Mouse (Mus musculus) forebrain, embryonic 12.5 days (tissue): Measurements from ENCODE around the gene Tssc4. TPM values are rescaled to one million over a fixed set of nuclear protein-coding genes. Genes with fewer than 3 reads are reported as not detected.

Source experiments
- ATAC-seq: fragments of 200-750 bp; cut with Nextera tagmentation; 2 replicates; pipeline ENCODE4 v1.8.0; 2017; ENCODE audit warnings: moderate TSS enrichment; ENCODE audit not compliant: low FRiP score
- H3K27ac ChIP-seq: fragments of 300-500 bp; sonication (generic); 2 replicates; pipeline ENCODE4 v1.5.1; 2016; ENCODE audit warnings: mild to moderate bottlenecking
- H3K27me3 ChIP-seq: fragments of 300-500 bp; sonication (generic); 2 replicates; pipeline ENCODE4 v1.6.1; 2016; ENCODE audit warnings: mild to moderate bottlenecking
- H3K36me3 ChIP-seq: fragments of 300-500 bp; sonication (generic); replicated peaks from 2 replicates; pipeline ENCODE4 v1.6.1; 2016; ENCODE audit warnings: mild to moderate bottlenecking
- H3K4me1 ChIP-seq: fragments of 300-500 bp; sonication (generic); 2 replicates; pipeline ENCODE4 v1.6.1; 2016
- H3K4me2 ChIP-seq: fragments of 300-500 bp; sonication (generic); 2 replicates; pipeline ENCODE4 v1.6.1; 2016; ENCODE audit warnings: mild to moderate bottlenecking, moderate library complexity
- H3K4me3 ChIP-seq: fragments of 300-500 bp; sonication (generic); replicated peaks from 2 replicates; pipeline ENCODE4 v1.5.1; 2016; ENCODE audit warnings: mild to moderate bottlenecking
- H3K9ac ChIP-seq: fragments of 300-500 bp; sonication (generic); 2 replicates; pipeline ENCODE4 v1.6.1; 2016; ENCODE audit warnings: mild to moderate bottlenecking
- H3K9me3 ChIP-seq: fragments of 300-500 bp; sonication (generic); 2 replicates; pipeline ENCODE4 v1.6.1; 2016
- WGBS: fragments of 180-500 bp; shearing (Covaris S2); methylation state at CpG from one replicate; pipeline ENCODE4 v1.1.7; 2016; 5-methylcytosine and 5-hydroxymethylcytosine counted together
- polyA plus RNA-seq: library from polyadenylated mRNA; unstranded; fragments of >200 nt; fragmentation: Nextera tagmentation; extraction: Ambion mirVana; gene quantifications from 2 replicates; pipeline ENCODE4 v1.2.1, GENCODE M21; 2016

Tssc4 gene
- polyA plus RNA-seq, 1 experiment from 2014 or later, result 108 TPM

DNA sequence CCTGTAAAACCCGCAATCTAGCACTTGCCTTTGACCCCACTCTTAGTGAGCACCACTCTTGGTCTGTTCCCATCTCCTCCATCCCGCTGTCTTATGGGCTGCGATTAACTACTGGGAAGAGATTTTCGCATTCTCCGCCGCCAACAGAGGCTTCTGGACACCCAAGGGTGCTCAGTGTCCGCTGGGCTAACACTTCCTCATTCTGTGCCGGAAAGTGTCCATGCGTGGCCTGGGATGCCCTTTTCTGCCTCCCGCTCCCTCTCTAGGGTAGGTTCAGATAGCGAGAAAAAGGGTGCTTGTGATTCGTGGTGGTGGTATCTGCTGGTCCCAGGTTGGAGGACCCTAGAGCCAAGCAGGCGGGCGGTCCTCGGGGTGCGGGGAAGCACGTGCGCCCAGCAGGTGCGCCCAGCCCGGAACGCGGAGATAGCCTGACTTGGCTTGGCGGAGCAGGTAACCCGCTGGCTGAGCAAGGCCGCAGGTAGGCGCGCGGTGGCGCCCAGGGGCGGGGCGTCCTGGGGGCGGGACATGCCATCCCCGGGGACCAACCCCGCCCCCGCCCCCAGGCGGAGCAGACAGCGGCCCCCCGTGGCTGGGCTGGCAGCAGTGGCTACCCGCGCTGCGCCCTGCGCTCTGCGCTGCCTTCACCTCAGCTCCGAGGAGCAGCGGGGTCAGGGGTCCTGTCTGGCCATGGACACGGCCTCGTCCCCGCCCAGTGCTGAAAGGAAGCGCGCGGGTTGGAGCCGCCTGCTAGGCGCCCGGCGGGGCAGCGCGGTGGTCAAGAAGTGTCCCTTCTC is 37.8 kb downstream of the Tssc4 start:
- Histone ChIP-seq H3K27ac (no peak overlapping the region), H3K9me3 (no peaks in the 10 kb centered on the region), H3K4me1 (peaks cover 7% of the 10 kb centered on the region), H3K36me3 (no peaks in the 10 kb centered on the region), H3K27me3 (peaks cover 77% of the 10 kb centered on the region), H3K4me2 (peak overlapping the region; percentile 45), H3K4me3 (peak overlapping the region; percentile 27), H3K9ac (no peak overlapping the region)
- 8% methylated on average over 53 of the region's 57 CpGs for WGBS
- ATAC-seq, result no peak

DNA sequence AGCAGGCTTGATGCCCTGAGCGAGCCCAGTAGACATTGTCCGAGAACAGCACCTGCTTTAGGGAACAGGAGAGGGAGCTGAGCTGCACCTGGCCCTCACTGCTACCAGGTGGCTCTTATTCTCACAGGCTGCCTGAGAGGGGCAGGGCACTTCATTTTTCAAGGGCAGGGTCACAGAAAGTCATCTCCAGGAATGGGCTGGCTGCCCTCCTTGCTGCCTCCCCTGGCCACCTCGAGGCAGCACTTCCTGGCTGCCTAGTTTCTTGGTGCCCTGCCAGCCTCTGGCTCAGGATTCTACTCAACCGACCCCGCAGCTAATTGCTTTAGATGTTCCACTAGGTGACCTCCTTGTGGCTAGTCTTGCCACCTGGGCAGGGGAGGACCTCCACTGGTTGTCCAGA is 39.2 kb downstream of the Tssc4 start:
- Histone ChIP-seq H3K27me3 (peaks cover 77% of the 10 kb centered on the region), H3K9me3 (no peaks in the 10 kb centered on the region), H3K4me1 (peaks cover 7% of the 10 kb centered on the region), H3K4me3 (no peak overlapping the region), H3K27ac (no peak overlapping the region), H3K4me2 (no peak overlapping the region), H3K36me3 (no peaks in the 10 kb centered on the region), H3K9ac (no peak overlapping the region)
- no peak for ATAC-seq
- 51% methylated on average over 5 of the region's 5 CpGs for WGBS

DNA sequence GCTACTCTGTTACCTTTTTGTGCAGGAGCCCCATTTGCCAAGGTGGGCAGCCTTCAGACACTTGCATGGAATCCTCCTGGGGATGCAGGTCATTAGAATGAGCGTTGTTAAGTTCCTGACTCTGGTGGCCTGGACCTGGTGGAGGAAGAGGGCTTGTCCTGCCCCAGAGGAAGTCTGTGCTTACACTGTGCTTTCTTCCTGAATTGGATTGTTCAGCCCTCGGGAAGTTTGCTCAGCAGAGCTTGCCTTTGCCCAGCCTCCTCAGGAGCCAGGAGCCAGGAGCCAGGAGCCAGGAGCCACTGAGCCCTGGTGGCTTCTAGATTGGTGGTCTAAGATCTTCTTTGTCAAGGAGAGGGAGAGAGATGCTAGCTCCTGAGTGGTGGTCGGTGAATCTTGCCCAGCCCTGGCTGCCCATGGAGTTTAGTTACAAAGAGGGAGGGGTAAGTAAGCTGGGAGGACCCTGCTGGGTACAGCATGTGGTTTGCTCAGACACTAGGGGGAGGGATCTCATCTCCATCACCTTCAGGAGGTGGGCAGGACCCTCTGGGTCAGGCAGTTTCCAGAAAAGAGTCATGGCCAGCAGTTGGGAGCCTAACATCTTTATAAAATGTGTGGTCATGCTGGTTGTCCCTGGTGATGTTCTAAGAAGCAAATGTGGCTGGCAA is 40.1 kb downstream of the Tssc4 start:
- no peak for ATAC-seq
- Histone ChIP-seq H3K9me3 (0 out of 2 replicates have a peak, but pooled peaks cover 2% of the 10 kb centered on the region), H3K36me3 (no peaks in the 10 kb centered on the region), H3K4me2 (no peak overlapping the region), H3K9ac (no peak overlapping the region), H3K4me3 (no peak overlapping the region), H3K4me1 (peaks cover 7% of the 10 kb centered on the region), H3K27me3 (peaks cover 72% of the 10 kb centered on the region), H3K27ac (no peak overlapping the region)
- WGBS, result 38% methylated on average over 3 of the region's 3 CpGs

- H3K4me1 ChIP-seq, result peaks cover 7% of the 10 kb centered on the region
- ATAC-seq, result no peak
- H3K27ac ChIP-seq, result no peak overlapping the region
- 57% methylated on average over 3 of the region's 3 CpGs for WGBS
- no peaks in the 10 kb centered on the region for H3K36me3 ChIP-seq
- no peak overlapping the region for H3K9ac ChIP-seq
- no peak overlapping the region for H3K4me3 ChIP-seq
- peaks cover 70% of the 10 kb centered on the region for H3K27me3 ChIP-seq
- H3K4me2 ChIP-seq, result no peak overlapping the region
- 0 out of 2 replicates have a peak, but pooled peaks cover 4% of the 10 kb centered on the region for H3K9me3 ChIP-seq
These were observed 40.6 kb downstream of the Tssc4 start for GRCm38 (mm10) chr7:143109696-143110095.

- Histone ChIP-seq H3K4me2 (no peak overlapping the region), H3K27me3 (peaks cover 59% of the 10 kb centered on the region), H3K4me3 (no peak overlapping the region), H3K36me3 (no peaks in the 10 kb centered on the region), H3K27ac (no peak overlapping the region), H3K9me3 (peaks cover 8% of the 10 kb centered on the region; the same call in 1 of the 2 replicates), H3K9ac (no peak overlapping the region), H3K4me1 (peaks cover 7% of the 10 kb centered on the region)
- 48% methylated on average over 1 of the region's 1 CpGs for WGBS
- ATAC-seq, result no peak
These were observed 41.8 kb downstream of the Tssc4 start for GRCm38 (mm10) chr7:143110803-143111202.

GRCm38 (mm10) chr7:143111719-143112118 is 42.7 kb downstream of the Tssc4 start:
- no peak for ATAC-seq
- H3K9ac ChIP-seq, result no peak overlapping the region
- 80% methylated on average over 4 of the region's 4 CpGs for WGBS
- peaks cover 8% of the 10 kb centered on the region; the same call in 1 of the 2 replicates for H3K9me3 ChIP-seq
- H3K4me1 ChIP-seq, result peaks cover 7% of the 10 kb centered on the region
- H3K27me3 ChIP-seq, result peaks cover 50% of the 10 kb centered on the region
- H3K36me3 ChIP-seq, result no peaks in the 10 kb centered on the region
- H3K4me3 ChIP-seq, result no peak overlapping the region
- H3K4me2 ChIP-seq, result no peak overlapping the region
- H3K27ac ChIP-seq, result no peak overlapping the region

DNA sequence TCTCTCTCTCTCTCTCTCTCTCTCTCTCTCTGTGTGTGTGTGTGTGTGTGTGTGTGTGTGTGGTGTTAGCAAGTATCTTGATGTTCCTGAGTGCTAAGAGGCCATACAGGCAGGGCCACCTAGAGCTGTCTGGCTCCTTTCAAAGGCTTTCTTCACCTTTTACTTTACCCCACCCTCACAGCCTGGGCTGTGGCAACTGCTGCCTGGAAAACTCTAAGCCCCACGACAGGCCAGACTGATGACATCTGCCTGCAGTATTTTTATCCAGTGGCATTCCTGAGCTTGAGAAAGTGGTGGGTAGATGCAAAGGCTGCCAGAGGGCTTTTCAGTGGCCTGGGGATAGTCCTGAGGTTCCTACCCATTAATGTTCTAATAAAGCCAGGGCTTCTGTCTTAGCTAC is 43.3 kb downstream of the Tssc4 start:
- peaks cover 8% of the 10 kb centered on the region; the same call in 1 of the 2 replicates for H3K9me3 ChIP-seq
- peaks cover 43% of the 10 kb centered on the region for H3K27me3 ChIP-seq
- H3K27ac ChIP-seq, result no peak overlapping the region
- ATAC-seq, result no peak
- H3K4me1 ChIP-seq, result peaks cover 1% of the 10 kb centered on the region
- H3K4me2 ChIP-seq, result no peak overlapping the region
- H3K9ac ChIP-seq, result no peak overlapping the region
- no peak overlapping the region for H3K4me3 ChIP-seq
- 73% methylated on average over 1 of the region's 1 CpGs for WGBS
- no peaks in the 10 kb centered on the region for H3K36me3 ChIP-seq

- Histone ChIP-seq H3K27me3 (peaks cover 19% of the 10 kb centered on the region), H3K36me3 (no peaks in the 10 kb centered on the region), H3K9ac (no peak overlapping the region), H3K4me2 (no peak overlapping the region), H3K4me1 (peaks cover 4% of the 10 kb centered on the region; the same call in 1 of the 2 replicates), H3K9me3 (peaks cover 8% of the 10 kb centered on the region; the same call in 1 of the 2 replicates), H3K27ac (no peak overlapping the region), H3K4me3 (no peak overlapping the region)
- ATAC-seq, result no peak
These were observed 45.7 kb downstream of the Tssc4 start for GRCm38 (mm10) chr7:143114773-143115172.

- Histone ChIP-seq H3K27me3 (0 out of 2 replicates have a peak, but pooled peaks cover 7% of the 10 kb centered on the region), H3K9me3 (peaks cover 8% of the 10 kb centered on the region; the same call in 1 of the 2 replicates), H3K9ac (no peak overlapping the region), H3K4me3 (no peak overlapping the region), H3K27ac (no peak overlapping the region), H3K4me1 (0 out of 2 replicates have a peak, but pooled peaks cover 4% of the 10 kb centered on the region), H3K36me3 (no peaks in the 10 kb centered on the region), H3K4me2 (no peak overlapping the region)
- WGBS, result 87% methylated on average over 5 of the region's 5 CpGs
- no peak for ATAC-seq
These were observed 47.5 kb downstream of the Tssc4 start for GRCm38 (mm10) chr7:143116521-143116920.

- Histone ChIP-seq H3K27me3 (no peaks in the 10 kb centered on the region), H3K4me2 (no peak overlapping the region), H3K27ac (no peak overlapping the region), H3K4me1 (peaks cover 8% of the 10 kb centered on the region), H3K36me3 (no peaks in the 10 kb centered on the region), H3K9ac (no peak overlapping the region), H3K4me3 (no peak overlapping the region), H3K9me3 (peaks cover 4% of the 10 kb centered on the region; the same call in 1 of the 2 replicates)
- WGBS, result 40% methylated on average over 1 of the region's 1 CpGs
- ATAC-seq, result no peak
These were observed 50.4 kb downstream of the Tssc4 start for GRCm38 (mm10) chr7:143119407-143119806.

- Histone ChIP-seq H3K27me3 (no peaks in the 10 kb centered on the region), H3K4me2 (no peak overlapping the region), H3K27ac (no peak overlapping the region), H3K36me3 (no peaks in the 10 kb centered on the region), H3K4me3 (no peak overlapping the region), H3K4me1 (peaks cover 11% of the 10 kb centered on the region), H3K9me3 (peaks cover 3% of the 10 kb centered on the region; the same call in 1 of the 2 replicates), H3K9ac (no peak overlapping the region)
- WGBS, result 73% methylated on average over 3 of the region's 3 CpGs
- ATAC-seq, result no peak
These were observed 50.8 kb downstream of the Tssc4 start for GRCm38 (mm10) chr7:143119826-143120225.
